Mouse (Mus musculus): ENCODE measurements around the gene Fam49a. TPM values are rescaled to one million over a fixed set of nuclear protein-coding genes. Genes with fewer than 3 reads are reported as not detected.
A peak's percentile ranks its signal among the peaks of the same experiment; 100 is the strongest.

Gene Fam49a
- polyA plus RNA-seq, 2 experiments from 2014 or later: 39.5 to 44.9 TPM

DNA sequence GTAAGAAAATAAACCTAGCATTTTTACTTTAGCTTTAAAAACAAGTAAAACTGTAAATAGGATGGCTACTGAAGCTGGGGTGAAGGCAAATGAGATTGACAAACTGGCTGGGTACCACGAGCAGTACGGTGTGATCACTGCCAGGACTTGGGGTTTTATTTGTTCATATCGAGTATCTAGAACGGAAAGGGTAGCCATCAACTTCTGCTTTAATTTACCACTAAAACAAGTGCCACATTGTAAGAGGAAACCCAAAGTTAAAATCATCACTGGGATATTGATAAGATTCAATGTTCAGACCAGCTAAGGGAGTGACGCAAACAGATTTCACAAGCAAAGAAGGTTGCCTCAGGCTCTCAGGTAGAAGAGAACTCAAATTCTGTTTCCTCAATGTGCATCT is 98.0 kb downstream of the Fam49a start:
- ATAC-seq: no peak

DNA sequence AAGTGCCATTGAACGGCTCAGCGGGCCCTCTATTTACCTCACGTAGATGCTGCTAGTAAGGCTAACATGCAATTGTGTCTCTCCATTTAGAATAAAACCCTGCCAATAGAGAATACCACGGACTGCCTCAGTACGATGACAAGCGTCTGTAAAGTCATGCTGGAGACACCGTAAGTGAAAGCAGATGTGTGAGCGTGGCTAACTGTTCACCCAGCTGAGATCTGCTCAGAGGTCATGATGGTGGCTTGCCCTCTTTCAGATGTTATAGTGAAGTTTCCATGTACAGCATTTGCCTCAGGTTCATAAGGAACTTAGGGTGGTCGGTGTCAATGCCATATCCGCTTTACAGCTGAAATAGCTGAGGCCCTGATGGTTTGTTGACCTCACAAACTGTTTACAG is 100.4 kb downstream of the Fam49a start:
- ATAC-seq: no peak

DNA sequence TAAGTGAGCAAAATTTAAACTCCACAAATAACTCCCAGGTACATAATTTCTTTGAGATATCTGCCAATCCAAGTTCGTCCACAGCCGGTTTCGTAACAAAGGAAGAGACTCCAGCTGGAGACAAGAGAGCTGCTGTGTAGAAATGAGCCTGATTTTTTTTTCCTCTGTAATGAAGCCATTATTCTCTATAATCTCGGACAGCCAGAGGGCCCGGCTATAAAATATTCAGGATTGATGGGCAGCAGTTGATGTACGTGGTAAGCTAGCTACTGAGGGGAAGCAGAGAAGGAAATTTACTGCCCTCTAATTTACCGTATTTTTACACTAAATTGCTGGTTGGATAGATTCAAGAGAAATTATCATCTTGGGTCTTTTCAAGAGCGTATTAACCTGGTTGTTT is 102.3 kb downstream of the Fam49a start:
- no peak for ATAC-seq

DNA sequence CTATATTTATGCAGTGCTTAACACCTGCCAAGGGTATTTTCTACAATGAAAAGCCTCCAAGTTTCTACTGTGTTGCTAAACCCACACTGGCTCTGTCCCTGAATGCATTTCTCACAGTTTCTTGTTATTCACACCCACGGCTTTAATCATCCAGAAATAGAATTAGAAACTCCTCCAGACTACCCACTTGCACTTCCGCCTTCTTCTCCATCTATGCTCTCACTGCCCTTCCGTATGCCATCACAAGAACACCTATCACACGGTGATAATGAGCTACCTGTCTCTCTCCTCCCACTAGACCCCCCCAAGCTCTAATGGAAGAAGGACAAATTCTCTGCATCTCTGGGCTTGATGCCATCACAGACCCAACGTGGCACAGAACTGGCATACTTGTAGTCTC is 105.5 kb downstream of the Fam49a start:
- ATAC-seq: no peak

DNA sequence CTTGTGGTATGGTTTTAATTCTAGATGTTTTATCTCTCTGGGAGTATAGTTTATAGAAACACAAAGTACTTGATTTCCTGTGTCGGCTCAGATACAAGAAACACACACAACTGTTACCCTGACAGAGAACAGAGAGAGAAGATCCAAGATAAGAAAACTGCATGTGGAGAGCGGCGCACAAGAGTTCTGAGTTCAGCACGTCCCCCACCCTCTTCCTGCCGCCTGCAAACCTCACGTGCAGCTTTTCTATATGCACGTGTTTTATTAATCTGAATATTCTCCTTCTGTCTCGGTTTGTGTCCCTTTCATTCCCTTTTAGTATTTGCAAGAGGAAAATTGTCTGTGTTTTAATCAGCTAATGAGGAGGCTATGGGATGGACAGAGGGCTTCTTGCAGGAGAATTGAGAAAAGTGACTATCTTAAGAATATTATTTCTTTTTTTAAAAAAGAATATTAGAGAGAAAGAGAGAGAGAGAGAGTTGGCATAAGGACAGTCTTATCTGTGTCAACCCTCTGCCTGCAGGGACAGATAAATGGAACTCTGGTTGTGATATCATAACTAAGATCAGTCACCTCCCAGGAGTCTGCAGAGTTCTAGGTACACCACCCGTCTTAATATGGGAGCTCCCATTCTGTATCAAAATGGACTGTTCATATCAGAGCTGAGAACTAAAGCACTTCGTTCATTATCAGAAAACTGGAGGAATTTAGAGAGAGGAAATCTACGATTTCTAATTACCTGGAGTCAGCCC is 111.3 kb downstream of the Fam49a start:
- peak; percentile 83 for ATAC-seq

DNA sequence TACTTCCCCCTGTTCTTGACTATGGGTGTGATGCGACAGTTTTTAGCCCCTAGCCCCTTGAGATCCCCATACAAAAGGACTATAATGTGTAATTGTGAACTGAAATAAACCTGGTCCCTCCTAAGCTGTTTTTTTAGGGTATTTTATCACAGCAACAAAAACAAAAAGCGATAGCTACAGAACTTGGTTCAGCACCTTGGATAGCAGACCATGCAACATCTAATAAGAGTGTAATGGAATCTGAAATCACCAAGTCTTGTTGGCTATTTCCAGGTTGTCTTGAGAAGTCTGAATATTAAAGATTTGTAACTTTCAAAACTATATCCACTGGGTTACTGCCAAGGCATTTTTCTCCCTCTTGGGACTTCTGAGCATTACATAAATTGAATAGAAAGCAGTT is 117.1 kb downstream of the Fam49a start:
- ATAC-seq: no peak

DNA sequence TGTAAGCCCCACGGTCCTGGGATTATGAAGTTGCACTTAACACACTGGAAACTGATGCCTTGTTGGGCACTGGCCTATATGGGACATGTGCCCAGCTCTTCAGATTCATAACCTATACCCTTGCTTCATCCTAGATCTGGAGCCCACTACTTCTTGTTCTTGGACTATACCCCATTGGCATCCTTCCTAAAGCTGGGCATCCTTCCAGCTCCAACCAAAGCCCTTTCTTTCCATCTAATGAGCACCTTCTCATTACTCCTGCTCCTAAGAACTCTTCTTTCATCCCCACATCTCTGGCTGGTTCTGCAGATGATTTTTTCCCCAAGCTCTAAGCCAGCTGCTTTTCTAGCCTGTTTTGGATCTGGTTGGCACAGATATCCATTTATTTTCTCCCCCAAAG is 127.3 kb downstream of the Fam49a start:
- no peak for ATAC-seq

DNA sequence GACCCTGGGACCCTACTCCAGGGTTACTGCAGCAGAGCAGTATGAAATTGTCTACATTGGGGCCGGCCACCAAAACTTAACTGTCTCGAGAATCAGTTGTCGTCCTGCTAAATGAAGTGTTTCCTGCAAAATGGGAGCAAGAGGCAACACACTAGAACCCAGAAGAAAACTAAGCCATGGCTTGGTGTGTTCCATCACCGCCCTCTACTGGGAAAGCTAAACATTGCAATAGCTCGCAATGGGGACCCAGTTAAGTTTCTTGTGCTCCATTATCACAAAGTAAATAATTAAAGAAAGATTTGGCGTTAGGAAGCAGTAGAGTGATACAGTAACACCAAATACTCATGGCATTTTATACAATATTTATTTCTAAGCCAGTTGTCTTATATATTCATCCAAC is 134.3 kb downstream of the Fam49a start:
- ATAC-seq: no peak

DNA sequence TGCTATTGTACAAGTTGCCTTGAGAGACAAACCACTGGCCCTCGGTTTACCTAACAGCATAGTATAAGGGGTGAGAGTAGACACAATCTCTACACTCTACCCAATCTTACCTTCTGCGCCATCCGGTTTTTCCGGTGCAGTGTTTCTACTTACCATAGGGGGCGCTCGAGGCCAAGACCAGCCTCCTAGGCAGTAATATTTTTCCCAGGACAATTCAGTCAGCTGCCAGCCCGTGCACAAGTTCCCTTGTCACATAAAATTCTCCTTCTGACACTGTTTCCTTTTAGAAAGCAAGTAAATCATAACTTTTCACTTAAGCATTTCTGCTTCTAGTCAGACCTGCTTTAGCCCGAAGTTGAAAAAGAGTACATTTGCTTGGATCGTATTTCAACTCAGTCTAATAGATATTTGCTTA is 139.1 kb downstream of the Fam49a start:
- peak; percentile 74 for ATAC-seq

DNA sequence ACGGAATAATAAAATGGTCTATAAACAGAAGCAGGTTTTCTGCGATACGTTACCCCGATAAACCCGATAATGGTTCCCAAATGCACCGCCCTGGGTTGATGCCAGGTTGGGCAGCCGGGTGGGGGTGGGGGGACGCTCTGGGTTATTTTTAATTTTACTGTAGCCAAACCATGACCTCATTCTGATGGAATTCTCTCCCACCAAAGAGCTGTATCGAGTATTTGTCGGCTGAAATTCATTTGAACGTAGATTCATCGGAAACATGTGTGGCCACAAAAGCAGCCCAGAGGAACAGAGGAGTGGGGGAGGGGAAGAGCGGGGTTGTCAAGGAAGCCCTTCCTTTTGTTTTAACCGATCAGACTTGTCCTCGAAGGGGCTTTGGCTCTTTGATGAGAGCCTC is 139.6 kb downstream of the Fam49a start:
- peak; percentile 23 for ATAC-seq

DNA sequence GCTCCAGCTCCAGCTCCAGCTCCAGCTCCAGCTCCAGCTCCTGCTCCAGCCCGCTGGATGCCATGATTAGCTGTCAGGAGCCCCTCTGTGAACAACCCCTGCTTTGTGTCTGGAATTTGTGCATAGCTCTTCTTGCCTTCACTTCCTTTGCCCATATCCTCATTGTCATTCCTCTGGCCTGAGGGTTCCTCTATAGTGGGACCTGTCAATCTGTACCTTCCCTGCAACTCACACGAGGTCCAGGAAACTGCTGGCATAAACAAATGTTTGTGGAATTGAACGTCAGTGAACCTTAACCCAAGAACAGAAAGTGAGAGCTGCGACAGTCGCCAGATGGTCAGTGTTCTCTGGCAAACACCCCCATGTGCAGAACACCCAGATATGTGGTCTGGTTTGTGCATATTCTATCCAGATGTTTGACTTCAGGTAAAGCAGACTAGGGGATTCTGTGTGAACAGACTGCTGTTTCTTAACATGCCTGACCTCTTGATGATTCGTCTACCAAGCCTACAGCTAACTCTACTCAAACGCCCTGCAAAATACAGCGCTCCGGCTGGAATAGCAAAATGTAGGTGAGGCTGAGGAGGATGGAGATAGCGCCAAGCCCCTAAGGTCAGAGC is 143.7 kb downstream of the Fam49a start:
- ATAC-seq: no peak

DNA sequence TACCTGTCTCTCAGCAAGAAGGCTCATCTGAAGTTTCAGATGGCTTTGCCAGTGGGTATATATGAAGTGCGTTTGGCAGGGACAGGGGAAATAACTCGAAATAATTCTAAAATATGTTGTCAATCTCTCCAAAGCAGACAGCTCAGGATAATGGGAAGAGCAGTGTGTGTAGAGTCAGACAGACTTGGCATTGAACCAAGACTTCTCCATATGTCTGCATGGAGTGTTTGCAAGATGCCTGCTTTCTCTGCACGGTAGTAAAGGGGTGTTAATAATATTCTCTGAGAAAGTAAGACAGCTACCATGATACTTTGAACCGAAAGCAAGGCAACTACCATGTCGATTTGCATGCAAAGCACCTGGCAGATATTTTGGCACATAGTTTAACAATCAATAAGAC is 147.1 kb downstream of the Fam49a start:
- no peak for ATAC-seq

DNA sequence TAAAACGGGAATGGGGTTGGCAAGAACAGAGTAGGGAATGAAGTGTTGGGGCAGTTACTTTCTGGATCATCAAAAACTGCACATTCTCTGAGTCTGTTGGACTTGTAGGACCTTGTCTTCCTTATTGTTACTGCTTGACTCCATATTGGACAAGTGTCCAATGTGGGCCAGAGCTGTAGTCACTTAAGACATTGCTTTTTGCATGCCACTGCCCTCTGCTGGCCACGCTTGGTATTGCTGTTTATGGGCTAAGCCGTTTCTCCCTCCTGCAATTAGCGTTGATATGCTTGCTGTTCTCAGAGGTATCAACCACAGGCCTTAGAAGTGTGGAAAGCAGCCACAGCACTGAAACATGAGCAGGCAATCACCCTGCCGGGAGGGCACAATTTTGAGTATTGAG is 150.7 kb downstream of the Fam49a start:
- ATAC-seq: peak; percentile 46

DNA sequence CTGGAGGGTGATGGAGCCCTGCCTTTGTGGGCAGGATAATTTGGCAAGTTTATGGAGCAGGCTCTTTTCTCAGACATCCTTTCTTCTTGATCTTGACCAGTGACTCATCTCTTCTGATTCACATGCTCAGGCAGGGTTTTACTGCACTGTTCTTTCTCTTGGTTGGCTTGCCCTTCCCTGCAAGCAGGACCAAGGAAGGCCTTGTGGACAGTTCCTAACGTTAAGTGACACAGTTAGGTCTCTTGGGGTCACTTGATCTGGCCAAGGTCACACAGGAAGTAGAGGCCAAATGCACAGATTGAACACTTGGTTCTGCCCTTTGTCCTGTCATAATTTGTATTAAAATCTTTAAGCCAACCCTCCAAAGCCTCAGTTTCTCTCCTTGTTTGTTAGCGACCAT is 158.5 kb downstream of the Fam49a start:
- no peak for ATAC-seq

DNA sequence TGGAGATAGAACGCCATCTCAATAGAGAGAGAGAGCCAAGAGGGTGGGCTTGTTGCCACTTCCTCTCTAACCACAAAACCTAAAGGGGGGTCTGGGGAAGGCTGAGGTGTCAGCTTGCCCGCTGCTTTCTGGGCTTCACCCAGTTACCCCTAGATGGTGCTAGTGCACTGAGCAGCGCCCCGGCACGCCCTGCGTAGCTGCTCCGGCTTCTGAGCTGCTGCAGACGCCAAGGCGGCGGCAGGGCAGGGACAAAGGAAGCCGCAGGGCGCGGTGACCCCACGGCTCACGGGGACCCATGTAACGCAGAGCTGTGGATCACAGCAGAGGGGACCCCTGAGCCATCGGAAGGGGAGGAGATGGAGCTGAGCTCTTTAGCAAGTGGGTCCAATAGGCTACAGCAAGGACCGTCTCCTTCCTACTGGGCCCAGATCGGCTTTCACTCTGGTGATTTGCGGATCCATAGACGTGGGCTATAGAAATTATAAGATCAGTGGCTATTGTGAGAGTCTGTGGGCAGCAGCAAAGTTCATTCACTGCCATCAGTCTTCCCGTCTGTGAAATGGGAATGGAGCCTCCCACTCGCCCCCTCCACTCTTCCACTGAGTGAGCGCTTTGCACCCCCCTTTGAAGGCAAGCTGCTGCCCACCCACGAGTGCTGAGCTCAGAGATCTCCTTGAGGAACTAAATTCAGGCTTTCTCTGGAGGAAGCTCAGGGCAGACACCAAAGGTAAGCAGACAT is 159.1 kb downstream of the Fam49a start:
- peak; percentile 75 for ATAC-seq

DNA sequence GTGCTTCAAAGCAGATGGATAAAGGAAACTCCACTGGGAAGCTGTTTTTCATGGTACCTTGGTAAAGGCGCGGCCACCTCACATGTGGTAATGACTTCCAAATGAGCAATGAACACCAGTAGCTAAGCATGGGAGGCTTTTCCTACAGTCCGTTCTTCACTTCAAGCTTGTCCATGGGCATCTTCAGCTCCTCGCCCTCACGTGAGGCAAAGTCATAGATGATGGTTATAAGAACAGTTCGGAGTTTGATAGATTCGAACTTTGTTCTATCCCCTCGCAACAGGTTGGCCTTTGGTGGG is 159.6 kb downstream of the Fam49a start:
- ATAC-seq: no peak

DNA sequence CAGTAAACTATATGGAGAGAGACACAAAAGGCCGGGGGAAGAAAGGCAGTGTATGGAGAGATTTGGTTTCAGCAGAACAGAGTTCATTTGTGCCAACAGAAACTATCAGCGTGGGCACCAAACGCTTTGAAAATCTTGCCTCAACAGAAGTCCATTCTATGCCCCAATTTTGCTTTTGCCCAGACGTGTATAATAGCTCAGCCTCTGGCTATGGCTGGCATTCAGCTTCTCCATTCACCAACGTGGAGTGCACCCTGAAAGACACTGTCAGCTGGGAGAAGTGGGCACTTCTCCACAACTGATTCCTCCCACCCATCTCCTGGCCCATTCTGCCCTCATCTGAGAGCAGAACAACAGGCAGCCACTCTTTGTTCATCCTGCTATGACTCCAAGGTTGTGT is 163.2 kb downstream of the Fam49a start:
- no peak for ATAC-seq

DNA sequence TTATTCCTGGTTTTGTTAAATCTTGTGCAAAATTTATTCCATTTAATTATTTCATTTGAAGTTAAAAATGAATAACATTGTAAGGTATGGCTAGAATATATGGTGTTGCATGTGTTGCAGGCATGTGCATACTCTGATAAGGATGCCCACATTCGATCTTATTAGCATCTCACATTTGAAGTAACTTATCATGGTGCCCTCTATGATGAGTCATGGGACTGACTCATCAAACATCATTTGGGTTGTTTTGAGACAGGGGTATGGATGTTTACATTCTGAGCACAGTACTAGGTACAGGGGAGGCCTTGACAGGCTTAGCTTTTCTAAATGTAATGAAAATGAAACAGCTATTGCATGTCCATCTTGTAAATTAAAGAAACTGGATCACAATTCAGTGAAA is 165.3 kb downstream of the Fam49a start:
- no peak for ATAC-seq

DNA sequence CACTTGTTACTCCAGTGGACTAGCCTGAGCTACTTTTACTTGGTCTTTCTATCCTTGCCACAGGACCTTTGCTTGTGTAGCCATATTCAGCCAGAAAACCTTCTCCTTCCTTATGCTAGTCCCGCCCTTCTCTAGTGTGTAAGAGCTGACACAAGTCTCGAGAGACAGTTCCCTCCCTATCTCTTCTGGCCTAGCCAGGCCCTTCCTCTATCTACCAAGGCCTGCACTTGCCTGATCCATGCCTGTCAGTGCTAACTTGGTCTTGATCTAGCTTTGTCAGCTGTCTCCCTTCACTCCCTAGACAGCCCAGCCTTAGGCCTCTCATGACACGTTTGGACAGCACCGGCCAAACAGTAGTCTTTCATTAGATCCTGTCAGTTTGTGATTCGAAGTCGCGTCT is 166.9 kb downstream of the Fam49a start:
- no peak for ATAC-seq
